Mouse (Mus musculus): ENCODE results near the gene Gdf3. TPM values are rescaled to one million over a fixed set of nuclear protein-coding genes. Genes with fewer than 3 reads are reported as not detected.

Gene Gdf3
- polyA plus RNA-seq, 1 experiment from 2014 or later: 0.06 TPM

DNA sequence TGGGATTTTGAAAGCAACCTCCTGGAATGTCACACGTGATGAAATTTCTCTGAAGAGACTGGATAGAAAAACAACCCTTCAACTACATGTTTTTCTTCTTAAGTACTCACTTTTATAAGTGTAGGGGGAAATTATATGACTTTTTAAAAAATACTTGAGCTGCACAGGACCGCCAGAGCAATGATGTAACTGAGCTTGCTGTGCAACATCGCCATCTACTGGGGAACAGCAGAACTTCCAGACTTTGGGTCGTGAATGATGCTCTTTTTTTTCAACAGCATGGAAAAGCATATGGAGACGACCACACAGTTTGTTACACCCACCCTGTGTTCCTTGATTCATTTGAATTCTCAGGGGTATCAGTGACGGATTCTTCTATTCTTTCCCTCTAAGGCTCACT is 47.4 kb downstream of the Gdf3 start:
- H3K27ac ChIP-seq (ENCODE audit: low read depth, low read length): no peak overlapping the region
- peak overlapping the region; percentile 53 for H3K4me2 ChIP-seq (ENCODE audit: low read length)
- no peaks in the 10 kb centered on the region for H3K36me3 ChIP-seq (ENCODE audit: control insufficient read depth, insufficient read depth, low read length)
- H3K9me3 ChIP-seq (ENCODE audit: control insufficient read depth, low read length): no peaks in the 10 kb centered on the region
- 0% methylated on average over 6 of the region's 6 CpGs for WGBS
- H3K4me1 ChIP-seq (ENCODE audit: control insufficient read depth, insufficient read depth, low read depth, low read length): peaks cover 4% of the 10 kb centered on the region
- peak; percentile 69 for ATAC-seq
- 0 out of 2 replicates have a peak, but pooled peaks cover 3% of the 10 kb centered on the region for H3K27me3 ChIP-seq (replicated peaks; ENCODE audit: control insufficient read depth, insufficient read depth, low read length)
- peak overlapping the region; percentile 23; the same call in 1 of the 2 replicates for H3K4me3 ChIP-seq (ENCODE audit: low read length)
- H3K9ac ChIP-seq (ENCODE audit: low read depth, low read length): peak overlapping the region; percentile 35; the same call in 1 of the 2 replicates

DNA sequence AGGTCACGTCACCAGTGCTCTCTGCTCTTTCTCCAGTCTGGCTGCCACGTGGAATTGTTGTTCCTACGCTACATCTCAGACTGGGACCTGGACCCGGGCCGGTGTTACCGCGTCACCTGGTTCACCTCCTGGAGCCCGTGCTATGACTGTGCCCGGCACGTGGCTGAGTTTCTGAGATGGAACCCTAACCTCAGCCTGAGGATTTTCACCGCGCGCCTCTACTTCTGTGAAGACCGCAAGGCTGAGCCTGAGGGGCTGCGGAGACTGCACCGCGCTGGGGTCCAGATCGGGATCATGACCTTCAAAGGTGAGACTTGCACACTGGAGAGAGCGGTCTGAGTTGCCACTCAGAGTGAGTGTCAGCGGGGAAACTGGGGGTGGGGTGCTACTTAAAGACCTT is 48.9 kb downstream of the Gdf3 start:
- peak; percentile 32; the same call in 1 of the 2 replicates for ATAC-seq
- Histone ChIP-seq H3K36me3 (ENCODE audit: control insufficient read depth, insufficient read depth, low read length) (no peaks in the 10 kb centered on the region), H3K27ac (ENCODE audit: low read depth, low read length) (no peak overlapping the region), H3K9ac (ENCODE audit: low read depth, low read length) (no peak overlapping the region), H3K4me1 (ENCODE audit: control insufficient read depth, insufficient read depth, low read depth, low read length) (peaks cover 4% of the 10 kb centered on the region), H3K27me3 (replicated peaks; ENCODE audit: control insufficient read depth, insufficient read depth, low read length) (0 out of 2 replicates have a peak, but pooled peaks cover 3% of the 10 kb centered on the region), H3K4me3 (ENCODE audit: low read length) (no peak overlapping the region), H3K4me2 (ENCODE audit: low read length) (no peak overlapping the region; the same call in 1 of the 2 replicates), H3K9me3 (ENCODE audit: control insufficient read depth, low read length) (no peaks in the 10 kb centered on the region)
- WGBS: 84% methylated on average over 20 of the region's 20 CpGs

DNA sequence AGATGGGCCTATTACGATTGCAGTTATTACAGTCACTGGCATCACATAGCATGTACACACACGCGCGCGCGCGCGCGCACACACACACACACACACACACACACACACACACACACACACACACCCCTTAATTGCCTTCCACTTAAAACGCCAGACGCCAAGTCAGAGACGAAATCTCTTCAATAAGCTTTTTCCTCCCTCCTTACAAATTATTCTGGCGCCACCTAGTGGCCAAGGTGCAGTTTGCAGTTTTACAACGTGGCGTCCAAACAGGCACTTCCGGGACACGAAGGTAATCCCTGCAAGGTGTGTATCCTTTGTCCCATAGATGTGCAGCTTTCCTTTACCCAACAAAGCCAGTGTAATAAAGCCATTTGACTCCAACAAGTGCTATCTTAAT is 49.5 kb downstream of the Gdf3 start:
- ATAC-seq: peak; percentile 31; the same call in 1 of the 2 replicates
- H3K4me3 ChIP-seq (ENCODE audit: low read length): 0 out of 2 replicates have a peak overlapping the region, but pooled peaks have one; percentile 8
- no peak overlapping the region for H3K9ac ChIP-seq (ENCODE audit: low read depth, low read length)

DNA sequence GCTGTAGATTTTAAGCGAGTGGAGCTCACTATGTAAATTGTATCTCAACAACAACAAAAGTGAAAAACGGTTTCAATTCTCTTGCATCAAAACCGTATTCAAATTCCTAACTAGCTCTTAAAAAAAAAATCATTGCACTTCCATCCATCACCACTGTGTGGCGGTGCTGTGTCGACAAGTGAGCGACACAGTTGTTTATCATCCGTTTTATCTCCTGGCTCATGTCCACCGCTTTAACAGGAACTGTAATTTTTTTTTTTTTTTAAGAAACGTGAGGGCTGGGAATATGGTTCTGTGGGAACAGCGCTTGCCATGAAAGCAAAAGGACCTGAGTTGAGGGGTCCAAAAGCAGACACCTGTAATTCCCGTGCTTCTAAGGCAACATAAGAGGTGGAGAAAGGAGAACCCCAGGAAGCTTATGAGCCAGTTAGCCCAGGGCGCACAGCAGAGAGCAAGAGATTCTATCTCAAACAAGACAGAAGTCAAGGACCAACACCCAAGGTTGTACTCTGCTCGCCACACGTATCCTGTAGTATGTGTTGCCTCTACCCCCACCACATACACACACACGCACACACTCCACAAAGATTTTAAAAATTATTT is 52.8 kb downstream of the Gdf3 start:
- Histone ChIP-seq H3K9me3 (ENCODE audit: control insufficient read depth, low read length) (no peaks in the 10 kb centered on the region), H3K36me3 (ENCODE audit: control insufficient read depth, insufficient read depth, low read length) (no peaks in the 10 kb centered on the region), H3K27ac (ENCODE audit: low read depth, low read length) (no peak overlapping the region), H3K27me3 (replicated peaks; ENCODE audit: control insufficient read depth, insufficient read depth, low read length) (0 out of 2 replicates have a peak, but pooled peaks cover 3% of the 10 kb centered on the region), H3K4me1 (ENCODE audit: control insufficient read depth, insufficient read depth, low read depth, low read length) (no peaks in the 10 kb centered on the region; the same call in 1 of the 2 replicates), H3K4me2 (ENCODE audit: low read length) (peak overlapping the region; percentile 54), H3K9ac (ENCODE audit: low read depth, low read length) (no peak overlapping the region), H3K4me3 (ENCODE audit: low read length) (peak overlapping the region; percentile 16)
- WGBS: 21% methylated on average over 15 of the region's 15 CpGs
- no peak; the same call in 1 of the 2 replicates for ATAC-seq

More for the DNA sequence above, 49.5 kb downstream of the Gdf3 start:
- no peaks in the 10 kb centered on the region for H3K36me3 ChIP-seq (ENCODE audit: control insufficient read depth, insufficient read depth, low read length)
- peak overlapping the region; percentile 46 for H3K4me2 ChIP-seq (ENCODE audit: low read length)
- 0 out of 2 replicates have a peak, but pooled peaks cover 3% of the 10 kb centered on the region for H3K27me3 ChIP-seq (replicated peaks; ENCODE audit: control insufficient read depth, insufficient read depth, low read length)
- peaks cover 4% of the 10 kb centered on the region for H3K4me1 ChIP-seq (ENCODE audit: control insufficient read depth, insufficient read depth, low read depth, low read length)
- no peak overlapping the region for H3K27ac ChIP-seq (ENCODE audit: low read depth, low read length)
- H3K9me3 ChIP-seq (ENCODE audit: control insufficient read depth, low read length): no peaks in the 10 kb centered on the region
- WGBS: 9% methylated on average over 17 of the region's 17 CpGs

Other genes with a start within 250 kb of the Gdf3 start
- 105 and 116 TPM in 2 replicates for gene Rimklb, start 111.3 kb downstream of the Gdf3 start, polyA plus RNA-seq (2015; fragmentation: Nextera tagmentation; extraction: Ambion mirVana)
- 3.6 and 3.9 TPM in 2 replicates for gene Mfap5, start 104.2 kb downstream of the Gdf3 start, polyA plus RNA-seq (2015; fragmentation: Nextera tagmentation; extraction: Ambion mirVana)
- 0.33 and 0.54 TPM in 2 replicates for gene Aicda, start 56.3 kb downstream of the Gdf3 start, polyA plus RNA-seq (2015; fragmentation: Nextera tagmentation; extraction: Ambion mirVana)
- 1.3 and 2.8 TPM in 2 replicates for gene Apobec1, start 7.6 kb downstream of the Gdf3 start, polyA plus RNA-seq (2015; fragmentation: Nextera tagmentation; extraction: Ambion mirVana)
- not detected in 2 replicates for gene Dppa3, start 16.3 kb upstream of the Gdf3 start, polyA plus RNA-seq (2015; fragmentation: Nextera tagmentation; extraction: Ambion mirVana)
- gene Nanog, start 97.4 kb upstream of the Gdf3 start, polyA plus RNA-seq (2015; fragmentation: Nextera tagmentation; extraction: Ambion mirVana): 0.08 and 0.25 TPM in 2 replicates
- 57.0 and 57.4 TPM in 2 replicates for gene Slc2a3, start 191.6 kb upstream of the Gdf3 start, polyA plus RNA-seq (2015; fragmentation: Nextera tagmentation; extraction: Ambion mirVana)
- gene Foxj2, start 209.8 kb upstream of the Gdf3 start, polyA plus RNA-seq (2015; fragmentation: Nextera tagmentation; extraction: Ambion mirVana): 6.7 and 8.3 TPM in 2 replicates
- 1.2 and 2.2 TPM in 2 replicates for gene C3ar1, start 246.1 kb upstream of the Gdf3 start, polyA plus RNA-seq (2015; fragmentation: Nextera tagmentation; extraction: Ambion mirVana)